Mouse (Mus musculus): ENCODE results near the gene Tmem39a. TPM values are rescaled to one million over a fixed set of nuclear protein-coding genes. Genes with fewer than 3 reads are reported as not detected.

Tmem39a gene
- total RNA-seq (2021): 10 to 100 TPM; 13.4 to 16.7 TPM
- long read RNA-seq, experiment 1, transcript Tmem39a-201 (9 exons, 2,871 nt): major isoform, 6 of 10 reads
- long read RNA-seq, experiment 1, partial matches to known transcripts: 0 of 10 reads
- long read RNA-seq, experiment 1, other reads (novel, unspliced or antisense): 4 of 10 reads
- long read RNA-seq, experiment 2, transcript Tmem39a-201 (9 exons, 2,871 nt): major isoform, 10 of 13 reads
- long read RNA-seq, experiment 2, partial matches to known transcripts: 0 of 13 reads
- long read RNA-seq, experiment 2, other reads (novel, unspliced or antisense): 3 of 13 reads

DNA sequence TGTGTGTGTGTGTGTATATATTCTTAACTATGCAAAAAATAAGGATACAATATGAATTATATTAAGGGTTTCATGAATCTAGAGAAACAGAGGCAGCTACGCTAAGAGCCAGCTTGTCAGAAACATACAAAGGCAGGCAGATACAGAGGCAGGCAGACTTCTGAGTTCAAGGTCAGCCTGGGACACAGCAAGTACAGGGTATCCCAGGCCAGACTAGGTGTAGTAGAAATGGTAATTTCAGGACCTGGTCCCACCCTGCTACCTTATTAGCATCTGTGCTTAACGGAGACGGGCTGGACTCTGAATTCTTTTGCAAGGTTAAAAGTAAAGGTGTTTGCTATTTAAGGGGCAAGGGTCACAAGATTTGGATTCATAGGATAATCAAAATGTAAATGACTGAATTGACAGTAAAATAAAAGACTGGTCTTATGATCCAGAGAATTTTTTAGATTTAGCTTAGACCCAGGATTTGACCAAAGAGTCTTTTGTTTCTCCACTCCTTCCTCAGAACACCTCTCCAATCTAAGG, at the start of gene Tmem39a:
Tmem39a (plus strand) TSS at position 478 of the 528 bp plus-strand sequence.
- DNase-seq (ENCODE audit: low spot score): no peak

DNA sequence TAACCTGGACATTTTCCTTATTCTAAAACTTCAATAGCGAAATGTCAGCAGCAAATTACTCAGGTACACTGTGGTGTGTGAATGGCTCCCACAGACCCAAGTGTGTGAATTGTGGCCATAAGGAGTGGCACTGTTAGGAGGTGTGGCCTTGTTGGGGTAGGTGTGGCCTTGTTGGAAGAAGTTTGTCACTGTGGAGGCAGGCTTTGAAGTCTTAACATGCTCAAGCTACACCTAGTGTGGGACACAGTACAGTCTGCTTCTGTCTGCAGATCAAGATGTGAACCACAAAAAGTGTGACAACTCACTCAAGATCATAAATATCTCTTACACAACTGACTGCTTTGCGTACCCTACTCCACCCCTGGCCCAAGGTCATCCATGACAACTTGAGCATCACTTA, 47.7 kb upstream of the Tmem39a start:
- DNase-seq (ENCODE audit: low spot score): no peak

- DNase-seq (ENCODE audit: low spot score): no peak
These were observed 39.4 kb upstream of the Tmem39a start for GRCm38 (mm10) chr16:38519140-38519539.

DNA sequence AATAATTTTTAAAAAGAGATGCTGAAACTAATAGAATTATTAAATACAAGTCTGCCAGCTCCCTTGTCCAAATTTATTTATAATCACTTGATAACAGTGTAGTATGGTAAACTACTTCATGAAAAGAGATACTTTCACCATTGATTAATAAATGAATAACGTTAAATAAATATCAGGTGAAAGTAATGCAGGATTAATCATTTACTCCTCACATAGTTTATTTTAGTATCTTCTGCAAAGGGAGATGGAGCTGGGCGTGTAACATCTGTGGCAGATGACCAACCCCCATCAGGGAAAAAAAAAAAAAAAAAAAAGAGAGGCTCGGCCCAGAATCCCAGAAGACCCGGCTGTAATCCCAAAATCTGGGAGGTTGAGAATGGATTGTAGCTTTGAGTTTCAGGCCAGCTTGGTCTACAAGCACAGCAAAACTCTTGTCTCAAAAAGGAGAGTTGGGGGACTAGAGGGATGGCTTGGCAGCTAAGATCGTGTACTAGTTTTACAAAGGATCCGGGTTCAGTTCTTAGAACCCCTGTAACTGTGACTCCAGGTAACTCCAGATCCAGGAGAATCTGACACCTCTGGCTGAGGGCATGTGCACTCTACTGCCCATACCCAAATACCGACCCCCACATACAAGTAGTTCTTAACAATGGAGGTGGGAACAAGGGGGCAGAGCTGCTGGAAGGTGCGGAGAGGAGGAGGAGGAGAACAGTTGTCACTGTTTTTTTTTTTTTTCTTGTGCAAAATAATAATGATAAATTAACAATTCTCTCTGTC, 37.1 kb upstream of the Tmem39a start:
- no peak for DNase-seq (ENCODE audit: low spot score)

GRCm38 (mm10) chr16:38522129-38523084, 36.1 kb upstream of the Tmem39a start, which contains the start of gene Timmdc1:
Timmdc1 (minus strand) TSS chr16:38522663.
- peak; percentile 95 for DNase-seq (ENCODE audit: low spot score)

DNA sequence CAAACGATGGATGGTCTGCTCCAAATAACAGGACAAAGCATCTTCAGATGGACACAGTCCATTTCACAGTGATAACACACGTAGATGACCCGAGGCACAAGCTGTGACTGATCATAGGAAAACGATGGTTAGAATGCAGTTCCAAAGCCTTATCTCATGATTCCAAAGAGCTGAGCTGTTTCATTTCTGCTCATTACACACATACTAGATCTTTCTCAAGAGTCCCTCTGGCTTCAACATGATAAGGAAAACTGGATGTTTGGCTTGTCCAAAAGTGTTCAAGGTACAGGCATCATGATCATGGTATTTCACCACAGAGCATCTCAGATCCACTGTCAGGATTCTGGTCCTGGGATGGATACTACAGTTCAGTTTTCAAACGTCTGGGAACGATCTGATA, 32.2 kb upstream of the Tmem39a start:
- no peak for DNase-seq (ENCODE audit: low spot score)

GRCm38 (mm10) chr16:38536544-38537146, 21.9 kb upstream of the Tmem39a start:
- DNase-seq (ENCODE audit: low spot score): peak; percentile 70

DNA sequence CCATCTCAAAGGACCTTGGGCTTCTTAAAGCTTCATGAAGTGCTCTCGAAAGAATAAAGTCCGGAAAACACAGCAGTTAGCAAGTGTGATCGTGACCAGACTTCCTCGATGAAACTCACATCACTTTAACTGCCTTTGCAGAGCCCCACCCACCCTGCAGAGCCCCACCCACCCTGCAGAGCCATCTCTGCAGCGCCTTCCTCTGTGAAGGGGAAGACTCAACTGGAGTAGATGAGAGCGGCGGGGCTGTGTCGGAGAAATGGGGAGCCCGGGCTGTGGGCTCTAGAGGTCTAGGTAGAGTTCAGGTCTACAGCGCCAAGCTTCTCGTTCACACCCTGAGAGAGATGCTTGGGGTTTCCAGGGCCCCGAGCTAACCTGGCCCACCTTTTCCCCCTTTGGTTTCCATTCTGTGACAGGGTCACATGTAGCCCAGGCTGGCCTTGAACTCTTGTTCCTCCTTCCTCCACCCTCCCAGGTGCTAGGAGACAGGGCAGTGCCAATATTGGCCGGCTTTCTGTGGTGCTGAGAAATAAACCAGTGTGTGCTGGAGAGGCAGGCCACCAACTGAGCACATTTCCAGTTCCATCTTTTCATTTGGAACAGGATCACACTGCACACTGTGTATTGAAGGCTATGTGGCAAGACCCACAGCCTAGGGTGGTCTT, 19.6 kb upstream of the Tmem39a start:
- no peak for DNase-seq (ENCODE audit: low spot score)

DNA sequence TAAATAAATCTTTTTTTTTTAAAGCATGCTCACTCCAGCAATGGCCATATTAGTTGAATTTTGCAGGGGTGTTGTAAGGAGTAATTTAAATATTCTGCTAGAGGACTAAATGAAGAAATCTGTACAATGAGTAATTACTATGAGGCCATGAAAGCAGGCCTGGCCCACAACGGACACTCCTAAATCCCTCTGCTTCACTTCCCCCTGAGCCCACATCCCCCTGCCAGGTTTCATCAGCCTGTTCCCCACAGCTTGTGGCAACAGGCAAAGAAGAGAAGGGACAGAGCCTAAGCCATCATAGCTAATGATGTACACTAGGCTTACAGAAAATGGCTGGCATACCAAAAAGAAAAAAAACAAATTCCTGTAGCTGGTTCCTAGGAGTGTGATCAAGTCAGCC, 10.5 kb upstream of the Tmem39a start:
- no peak for DNase-seq (ENCODE audit: low spot score)

GRCm38 (mm10) chr16:38549479-38550396, 8.8 kb upstream of the Tmem39a start, which contains the start of gene Poglut1:
Poglut1 (minus strand) TSS chr16:38550258.
- peak; percentile 69 for DNase-seq (ENCODE audit: low spot score)

GRCm38 (mm10) chr16:38555988-38556387, 2.5 kb upstream of the Tmem39a start:
- DNase-seq (ENCODE audit: low spot score): no peak

DNA sequence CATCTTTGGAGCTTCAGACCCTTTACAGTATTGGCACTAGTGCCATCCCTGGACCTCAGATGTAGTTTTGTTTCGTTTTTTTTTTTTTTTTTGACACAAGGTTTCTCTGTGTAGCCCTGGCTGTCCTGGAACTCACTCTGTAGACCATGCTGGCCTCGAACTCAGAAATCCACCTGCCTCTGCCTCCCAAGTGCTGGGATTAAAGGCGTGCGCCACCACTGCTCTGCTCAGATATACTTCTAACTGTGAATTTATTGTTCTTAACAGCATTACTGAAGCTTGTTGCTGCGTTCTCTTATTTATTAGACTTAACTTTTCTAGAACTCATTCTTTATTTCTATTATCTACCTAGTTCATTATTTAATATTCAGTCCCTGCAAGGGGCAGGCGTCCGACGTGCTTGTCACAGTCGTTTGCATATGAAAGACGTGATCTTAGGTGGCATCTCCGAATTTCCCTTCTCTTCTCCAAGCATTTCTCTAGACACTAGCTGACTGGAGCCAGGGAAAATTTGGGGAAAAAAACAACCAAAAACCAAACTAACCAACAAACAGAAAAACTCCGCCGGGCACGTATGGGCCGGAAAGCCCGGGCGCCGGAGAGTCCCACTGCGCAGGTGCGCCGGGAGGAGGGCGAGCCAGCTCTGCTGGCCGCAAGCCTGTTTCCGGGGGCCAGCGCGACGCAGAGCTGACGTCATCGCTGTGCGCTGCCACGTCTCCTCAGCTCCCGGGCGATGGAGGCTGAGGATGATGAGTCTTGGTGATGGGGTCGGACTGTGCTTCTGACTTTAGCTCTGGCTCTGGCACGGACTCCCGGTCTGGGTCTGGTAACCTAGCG, 3.9 kb downstream of the Tmem39a start:
- peak; percentile 95 for DNase-seq (ENCODE audit: low spot score)

- no peak for DNase-seq (ENCODE audit: low spot score)
These were observed 4.5 kb downstream of the Tmem39a start for GRCm38 (mm10) chr16:38562968-38563327.

DNA sequence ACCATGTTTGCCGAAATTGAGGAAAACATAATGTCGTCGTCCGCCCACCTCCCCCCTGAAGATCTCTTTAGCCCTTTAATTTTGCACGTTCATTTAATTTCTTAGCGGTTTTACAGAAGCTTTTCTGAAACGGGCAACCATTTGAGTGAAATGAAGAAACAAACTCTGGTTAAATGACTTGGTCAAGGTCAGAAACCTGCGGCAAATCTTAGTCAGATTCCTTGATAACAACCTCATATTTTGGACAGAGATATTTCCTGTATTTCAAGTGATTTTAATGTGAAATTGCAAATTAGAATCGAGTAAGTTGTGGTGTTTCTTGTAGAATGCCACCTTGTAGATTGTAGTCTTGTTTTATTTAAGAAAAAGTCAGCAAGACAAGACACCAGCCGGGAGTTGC, 5.0 kb downstream of the Tmem39a start:
- no peak for DNase-seq (ENCODE audit: low spot score)

- no peak for DNase-seq (ENCODE audit: low spot score)
These were observed 9.7 kb downstream of the Tmem39a start for GRCm38 (mm10) chr16:38568192-38568591.

DNA sequence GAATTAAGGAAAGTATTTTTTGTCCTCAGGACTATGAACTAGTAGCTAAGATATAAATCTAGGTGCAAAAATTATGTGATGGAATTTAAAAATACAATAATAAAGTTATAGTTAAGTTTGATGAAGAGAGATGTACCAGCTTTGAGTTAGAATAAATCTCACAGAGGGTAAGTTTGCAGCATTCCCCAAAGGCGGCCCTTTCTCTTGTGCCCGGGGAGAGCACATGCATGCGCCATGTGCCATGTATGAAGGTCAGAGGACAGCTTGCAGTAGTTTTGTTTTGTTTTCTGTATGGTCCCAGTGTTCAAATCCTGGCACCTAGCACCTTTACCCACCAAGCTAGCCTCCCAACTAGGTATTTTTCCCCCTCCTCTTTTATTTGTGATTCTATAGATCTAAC, 13.0 kb downstream of the Tmem39a start:
- no peak for DNase-seq (ENCODE audit: low spot score)

DNA sequence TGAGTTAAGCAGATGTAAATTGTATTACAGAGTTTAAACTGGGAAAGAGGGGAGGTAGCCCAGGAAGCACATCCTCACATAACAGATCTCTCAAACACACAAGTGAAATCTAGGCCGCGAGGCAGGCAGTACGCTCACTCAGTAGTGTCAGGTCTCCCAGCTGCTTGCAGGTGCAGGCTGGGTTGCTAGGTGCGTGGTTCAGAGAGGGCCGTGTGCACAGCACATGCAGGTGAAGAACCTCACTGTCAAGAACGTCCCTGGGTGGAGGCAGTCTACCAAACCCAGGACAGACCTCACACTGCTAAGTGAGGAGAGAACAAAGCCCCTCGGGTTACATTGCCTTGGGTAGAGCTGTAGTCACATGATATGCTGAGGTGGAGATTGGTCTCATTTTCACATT, 26.3 kb downstream of the Tmem39a start:
- DNase-seq (ENCODE audit: low spot score): no peak

- no peak for DNase-seq (ENCODE audit: low spot score)
These were observed 26.7 kb downstream of the Tmem39a start for GRCm38 (mm10) chr16:38585186-38585585.

All from gastrocnemius, adult 18-20 months (tissue).